27 mouse cellular contexts compared by ENCODE assay signal in genomic region chr10:89354639-89355038, GRCm38 (mm10). TPM values are rescaled to one million over a fixed set of nuclear protein-coding genes. Genes with fewer than 3 reads are reported as not detected.
A peak's percentile ranks its signal among the peaks of the same experiment; 100 is the strongest.
DNase-seq lines count a peak whose midpoint lies in the region; ATAC-seq and TF ChIP-seq lines count a peak whose summit lies in the region.
"Had no signal": no experiment of that assay in that cellular context is flagged by ENCODE, and none has a peak within 500 bp of the region (broad histone marks: within the 10 kb centered on the region; RNA-seq: fewer than 3 reads in every experiment).

No protein-coding gene starts in this region.

- no peak overlapping the region for H3K4me2 ChIP-seq in CH12.LX (ENCODE audit: insufficient read depth, low read depth, poor library complexity, severe bottlenecking)
- H3K4me2 ChIP-seq: embryonic facial prominence, embryonic 13.5 days; embryonic facial prominence, embryonic 15.5 days; forebrain, embryonic 12.5 days had no signal

- no peak for TF ChIP-seq POLR2A in CH12.LX (IDR thresholded peaks at IDR 0.05; ENCODE audit: low read depth, low read length)
- TF ChIP-seq POLR2A in kidney, adult 2 months (IDR thresholded peaks at IDR 0.05; ENCODE audit: low read depth, low read length): no peak

- TF ChIP-seq CTCF in CH12.LX (conservative IDR thresholded peaks at IDR 0.05 in 1 of 2, IDR thresholded peaks at IDR 0.05 in 1 of 2; ENCODE audit: low read depth in 2 of 2, low read length in 2 of 2): no peak
- TF ChIP-seq CTCF in kidney, adult 2 months (conservative IDR thresholded peaks at IDR 0.05; ENCODE audit: insufficient read depth, insufficient read length, low read depth, low read length): no peak

- peak; percentile 74 for ATAC-seq in granulocyte monocyte progenitor cell, adult 5-6 weeks (replicated peaks; ENCODE audit: poor library complexity, severe bottlenecking)
- ATAC-seq in megakaryocyte progenitor cell, adult 5-6 weeks (replicated peaks; ENCODE audit: poor library complexity): peak; percentile 69
- ATAC-seq: activated CD4-positive, CD25-positive, alpha-beta regulatory T cell, adult 4 months; CD4-positive, CD25-positive, alpha-beta regulatory T cell, adult 4 months; forebrain, embryonic 14.5 days; forebrain, embryonic 16.5 days; Patski had no signal

- no peak overlapping the region for H3K27ac ChIP-seq in CH12.LX (ENCODE audit: insufficient read depth, low read depth)
- no peak overlapping the region for H3K27ac ChIP-seq in kidney, adult 2 months (ENCODE audit: insufficient read depth, low read depth, low read length)
- H3K27ac ChIP-seq: embryonic facial prominence, embryonic 13.5 days; embryonic facial prominence, embryonic 15.5 days; forebrain, embryonic 10.5 days; forebrain, embryonic 12.5 days had no signal

- no peak for DNase-seq in CH12.LX (ENCODE audit: extremely low read depth)
- no peak for DNase-seq in kidney, adult 2 months
- no peak for DNase-seq in gastrocnemius, postnatal 25 days
- no peak for DNase-seq in heart, postnatal 36 days
- DNase-seq: adrenal gland, adult 8-10 months; adrenal gland, postnatal 14 days; adrenal gland, postnatal 36 days; B cell, adult 2 months; cerebellum, adult 11-12 months; cerebellum, adult 2 months; cerebellum, adult 9-10 months; cerebellum, postnatal 10 days; cerebellum, postnatal 25 days; embryo, embryonic 11 days had no signal

- peaks cover 0 to 21% of the 10 kb centered on the region in 2 experiments; a peak in 2 of 4 replicates for H3K4me1 ChIP-seq in CH12.LX (ENCODE audit: control insufficient read depth in 1 of 2, insufficient read depth in 2 of 2)
- no peaks in the 10 kb centered on the region for H3K4me1 ChIP-seq in kidney, adult 2 months (ENCODE audit: control insufficient read depth, insufficient read depth, low read length)
- H3K4me1 ChIP-seq: embryonic facial prominence, embryonic 13.5 days; embryonic facial prominence, embryonic 15.5 days; forebrain, embryonic 10.5 days; forebrain, embryonic 12.5 days had no signal

- dilution Hi-C loops in CH12.LX (cut with MboI; ENCODE audit: extremely low pct_ligation_motif_present, extremely low pct_unique_long_range_greater_than_20kb, low sequenced_read_pairs): no loop called here

- no peaks in the 10 kb centered on the region for H3K9me3 ChIP-seq in CH12.LX (replicated peaks; ENCODE audit: low read length)
- H3K9me3 ChIP-seq: embryonic facial prominence, embryonic 13.5 days; embryonic facial prominence, embryonic 15.5 days; forebrain, embryonic 10.5 days; forebrain, embryonic 12.5 days had no signal

- H3K36me3 ChIP-seq in CH12.LX (replicated peaks in 1 of 2; ENCODE audit: control insufficient read depth in 1 of 2, insufficient read depth in 1 of 2, low read length in 1 of 2): no peaks in the 10 kb centered on the region
- no peaks in the 10 kb centered on the region for H3K36me3 ChIP-seq in kidney, adult 2 months (ENCODE audit: control insufficient read depth, insufficient read depth, low read length)
- H3K36me3 ChIP-seq: embryonic facial prominence, embryonic 13.5 days; embryonic facial prominence, embryonic 15.5 days; forebrain, embryonic 10.5 days; forebrain, embryonic 12.5 days had no signal

- no peak overlapping the region for H3K4me3 ChIP-seq in CH12.LX (replicated peaks in 1 of 3; ENCODE audit: low read depth in 2 of 3, low read length in 2 of 3, poor library complexity in 1 of 3)
- no peak overlapping the region for H3K4me3 ChIP-seq in kidney, adult 2 months (ENCODE audit: insufficient read depth, low read depth, low read length)
- H3K4me3 ChIP-seq: embryonic facial prominence, embryonic 13.5 days; embryonic facial prominence, embryonic 15.5 days; erythroblast, embryonic 14.5 days; forebrain, embryonic 10.5 days; forebrain, embryonic 12.5 days had no signal

- TF ChIP-seq RAD21 in CH12.LX (IDR thresholded peaks at IDR 0.05; ENCODE audit: low read depth, low read length): no peak

- no peak overlapping the region for H3K9ac ChIP-seq in CH12.LX (ENCODE audit: insufficient read depth, low read depth)
- H3K9ac ChIP-seq: embryonic facial prominence, embryonic 13.5 days; embryonic facial prominence, embryonic 15.5 days; forebrain, embryonic 12.5 days had no signal

- 76% methylated on average over 2 of the region's 2 CpGs for WGBS in kidney, adult 2 months

- intact Hi-C loops in heart, postnatal 36 days (cut with DNase I): no loop called here

- H3K79me2 ChIP-seq in CH12.LX (replicated peaks; ENCODE audit: control insufficient read depth, extremely low read depth, insufficient read depth, poor library complexity, severe bottlenecking): no peaks in the 10 kb centered on the region

- in situ Hi-C loops in CH12.LX (cut with MboI; ENCODE audit: low pct_ligation_motif_present, low pct_unique_long_range_greater_than_20kb, low sequenced_read_pairs): no loop called here

- no peak for TF ChIP-seq EP300 in CH12.LX (IDR thresholded peaks at IDR 0.05; ENCODE audit: low read length)

- no peaks in the 10 kb centered on the region for H3K27me3 ChIP-seq in CH12.LX (replicated peaks)
- no peaks in the 10 kb centered on the region for H3K27me3 ChIP-seq in kidney, adult 2 months (replicated peaks; ENCODE audit: control insufficient read depth, insufficient read depth, low read length)
- H3K27me3 ChIP-seq: embryonic facial prominence, embryonic 13.5 days; embryonic facial prominence, embryonic 15.5 days; forebrain, embryonic 12.5 days had no signal

TF ChIP-seq in CH12.LX, 34 proteins besides CTCF, POLR2A, EP300 and RAD21:
- TF ChIP-seq KAT2A (IDR thresholded peaks at IDR 0.05; ENCODE audit: insufficient replicate concordance, low read length) (no peak), POLR2AphosphoS2 (IDR thresholded peaks at IDR 0.05; ENCODE audit: low read depth, low read length) (no peak), JUND (conservative IDR thresholded peaks at IDR 0.05; ENCODE audit: low read depth, low read length) (no peak), ZMIZ1 (IDR thresholded peaks at IDR 0.05; ENCODE audit: low read depth, low read length) (no peak), BHLHE40 (IDR thresholded peaks at IDR 0.05; ENCODE audit: low read depth, low read length) (0 out of 2 replicates have a peak, but pooled peaks have one; percentile 22)

RNA-seq across cellular contexts. Expression of gene Ano4, which starts 10.1 kb away (rescaled TPM):
- total RNA-seq in CH12.LX (2012; rRNA removed) (not detected in 2 replicates), CH12.LX (2014; rRNA removed) (not detected in 2 replicates)
- not detected in 2 replicates for polyA plus RNA-seq in CH12.LX (2012; ENCODE audit: insufficient read length, low read depth)
- not detected in 2 replicates for total RNA-seq in granulocyte monocyte progenitor cell, adult 5-6 weeks (2014; fragmentation: Nextera tagmentation)
- total RNA-seq in granulocyte monocyte progenitor cell, adult 5-6 weeks (2017): 1.4 TPM in 1 of 2 replicates, not detected in the other
- total RNA-seq in megakaryocyte progenitor cell, adult 5-6 weeks (2015): 0.44 and 1.4 TPM in 2 replicates
- total RNA-seq in megakaryocyte progenitor cell, adult 5-6 weeks (2017): 0.54 and 1.6 TPM in 2 replicates
- polyA plus RNA-seq in kidney, adult 2 months (2012; rRNA removed): 0.54 and 0.69 TPM in 2 replicates
- total RNA-seq in gastrocnemius, postnatal 25 days (2021): 1 to 10 TPM; 1.1 to 1.5 TPM
- total RNA-seq in heart, postnatal 36 days (2021): 1 to 10 TPM; 6.0 to 6.1 TPM
- total RNA-seq: MEL had no signal
- polyA plus RNA-seq: activated CD4-positive, CD25-positive, alpha-beta regulatory T cell, adult 4 months; CD4-positive, CD25-positive, alpha-beta regulatory T cell, adult 4 months; erythroblast, embryonic 14.5 days; Patski had no signal
